Mouse (Mus musculus) layer of hippocampus, adult 18-20 months (tissue): ENCODE measurements around the gene Ppard. TPM values are rescaled to one million over a fixed set of nuclear protein-coding genes. Genes with fewer than 3 reads are reported as not detected.

ENCODE experiments used
- DNase-seq, 2 experiments: peaks; one replicate each; pipeline ENCODE4 v3.0.0; 2022; ENCODE audit warnings: low spot score in 2 of 2
- total RNA-seq, 2 experiments: library from RNA; stranded (reverse); gene quantifications; 2 replicates each; pipeline ENCODE4 v1.2.3; 2021

Ppard gene
- total RNA-seq, 2 experiments from 2014 or later: 22.5 to 26.0 TPM

DNA sequence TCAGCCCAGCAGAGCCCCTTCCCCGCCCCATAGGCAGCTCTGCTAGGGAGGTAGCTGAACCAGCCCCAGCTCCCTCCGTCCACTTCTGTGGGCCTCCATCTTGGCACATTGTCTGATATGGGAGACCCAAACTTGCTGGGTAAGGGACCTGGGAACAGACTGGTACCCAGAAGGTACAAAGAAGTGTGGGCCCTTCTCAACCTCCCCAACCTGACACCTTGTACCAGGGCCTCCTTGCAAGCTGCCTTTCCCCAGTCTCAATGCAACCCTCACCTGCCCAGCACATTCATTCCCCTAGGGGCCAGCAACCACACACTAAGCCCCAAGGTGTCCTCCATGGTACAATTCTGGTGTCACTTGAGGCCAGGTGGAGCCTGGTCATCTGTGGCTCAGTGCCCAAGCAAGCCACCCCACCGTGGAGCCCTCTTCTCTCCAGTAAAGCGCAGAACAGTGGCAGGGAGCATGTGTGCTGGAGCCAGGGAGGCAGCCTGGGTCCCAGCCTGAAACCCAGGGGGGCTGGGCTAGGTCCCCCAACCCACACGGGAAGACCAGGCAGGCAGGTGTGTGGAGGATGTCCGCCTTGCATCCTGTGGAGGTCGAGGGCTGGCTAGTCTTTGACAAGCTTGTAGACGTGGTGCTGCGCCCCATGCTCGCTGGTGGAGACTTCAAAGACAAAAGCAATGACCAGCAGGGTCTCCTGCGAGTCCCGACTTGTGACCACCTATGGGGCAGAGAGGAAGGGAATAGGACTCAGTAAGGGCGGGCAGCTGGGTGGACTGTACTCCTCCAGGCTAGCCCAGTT, 99.8 kb downstream of the Ppard start:
- DNase-seq: no peak

- no peak for DNase-seq
Observed at GRCm38 (mm10) chr17:28332915-28333546, 100.5 kb downstream of the Ppard start.

- no peak for DNase-seq
Observed at GRCm38 (mm10) chr17:28335267-28335666, 102.8 kb downstream of the Ppard start.

DNA sequence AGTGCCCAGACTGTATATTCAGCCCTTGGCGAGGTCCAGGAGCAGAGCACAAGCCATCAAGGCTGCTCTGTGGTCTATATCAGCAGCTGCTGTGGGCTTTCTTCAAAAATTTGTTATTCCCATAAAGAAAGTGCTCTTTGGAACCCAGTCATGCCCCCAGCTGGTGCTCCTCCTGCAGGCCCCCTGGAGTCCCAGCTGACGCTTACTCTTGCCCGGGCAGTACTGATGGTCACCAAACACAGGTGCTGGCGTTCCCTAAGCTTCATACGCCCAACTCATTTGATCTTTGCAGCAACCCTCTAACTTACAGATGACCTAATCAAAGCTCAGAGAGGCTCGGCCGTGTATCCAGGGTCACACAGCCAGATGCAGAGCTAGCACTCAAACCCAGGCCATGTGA, 105.0 kb downstream of the Ppard start:
- DNase-seq: no peak

DNA sequence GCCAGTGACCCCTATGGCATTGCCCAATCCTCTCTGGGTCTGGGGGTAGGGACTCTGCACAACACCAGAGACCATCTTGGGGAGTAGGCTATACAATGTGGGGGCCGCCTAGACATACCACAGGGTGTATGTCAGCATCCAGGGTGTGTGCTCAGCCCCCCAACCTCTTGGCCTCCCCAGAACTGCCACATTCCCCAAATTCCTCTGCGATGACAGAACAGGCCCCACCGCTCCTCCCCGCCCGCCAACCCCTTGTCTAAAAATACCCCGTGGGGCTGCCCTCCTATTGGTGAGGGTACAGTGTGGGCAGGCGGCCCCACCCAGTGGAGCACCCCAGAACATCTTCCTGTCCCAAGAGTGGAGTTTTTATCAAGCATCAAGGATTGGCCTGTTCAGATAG, 108.1 kb downstream of the Ppard start:
- no peak for DNase-seq

DNA sequence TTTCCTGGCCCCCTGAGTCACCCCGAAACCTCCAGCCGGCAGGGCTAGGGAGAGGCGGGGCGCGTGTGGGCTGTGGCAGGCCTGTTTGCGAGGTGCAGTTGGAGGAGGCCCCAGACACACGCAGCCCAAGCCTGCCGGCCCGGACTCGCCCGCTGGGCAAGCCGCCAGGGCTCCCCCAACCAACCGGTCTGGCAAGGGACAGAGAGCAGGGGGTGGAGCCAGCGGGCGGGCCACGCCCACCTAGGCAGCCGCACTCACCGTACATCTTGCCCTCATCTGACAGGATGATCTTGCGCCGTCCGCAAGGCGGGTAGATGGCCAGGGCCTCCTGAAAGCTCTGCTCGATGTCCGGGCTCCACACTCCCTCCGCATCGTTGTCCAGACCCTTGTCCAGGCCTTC, 108.6 kb downstream of the Ppard start:
- DNase-seq: peak; percentile 39 to 64

DNA sequence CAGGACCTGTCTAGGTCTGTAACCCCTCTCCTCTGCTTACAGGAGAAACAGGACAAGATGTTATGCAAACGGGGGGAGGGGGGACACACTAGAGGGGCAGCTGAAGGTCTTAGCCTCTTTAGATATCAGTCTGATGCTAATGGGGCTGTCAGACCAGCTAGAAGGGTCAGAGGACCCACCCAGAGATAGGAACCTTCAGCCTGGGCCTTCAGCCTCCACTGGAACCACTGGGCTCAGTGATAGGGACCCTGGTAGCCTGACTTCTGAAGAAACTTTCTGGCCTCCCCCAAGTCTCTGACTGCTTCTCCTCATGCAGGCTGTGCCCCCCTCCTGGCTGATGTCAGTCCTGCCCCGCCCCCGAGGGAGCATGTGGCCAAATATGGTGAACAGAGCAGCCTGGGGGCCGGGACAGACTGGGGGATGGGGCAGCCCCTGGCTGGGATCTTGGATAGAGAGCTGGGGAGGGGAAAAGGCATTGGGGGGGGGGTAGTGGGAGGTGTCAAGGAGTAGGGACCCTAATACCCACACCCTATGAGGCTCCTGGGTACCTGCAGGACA, 111.6 kb downstream of the Ppard start:
- no peak for DNase-seq

GRCm38 (mm10) chr17:28344670-28345069, 112.2 kb downstream of the Ppard start:
- no peak for DNase-seq

- DNase-seq: no peak
Observed at GRCm38 (mm10) chr17:28345271-28345721, 112.8 kb downstream of the Ppard start.

DNA sequence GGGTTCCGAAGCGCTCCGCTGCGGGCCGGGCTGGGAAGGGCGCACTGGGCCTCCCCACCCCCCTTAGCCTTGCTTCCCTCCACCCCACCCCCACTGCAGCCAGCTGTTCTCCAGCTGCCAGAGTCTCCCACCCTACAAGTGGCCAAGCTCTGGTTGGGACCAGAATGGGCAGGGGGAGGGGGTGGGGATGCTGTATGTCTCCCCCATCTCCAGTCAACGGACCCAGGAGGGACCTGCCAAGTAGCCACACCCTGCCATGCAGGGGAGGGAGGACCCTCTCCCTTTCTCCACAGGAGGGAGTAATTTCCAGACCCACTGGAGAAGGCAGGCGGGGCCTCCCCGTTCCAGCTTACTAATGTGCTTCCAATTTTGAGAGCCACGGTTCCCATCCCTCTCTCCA, 113.4 kb downstream of the Ppard start:
- no peak for DNase-seq

DNA sequence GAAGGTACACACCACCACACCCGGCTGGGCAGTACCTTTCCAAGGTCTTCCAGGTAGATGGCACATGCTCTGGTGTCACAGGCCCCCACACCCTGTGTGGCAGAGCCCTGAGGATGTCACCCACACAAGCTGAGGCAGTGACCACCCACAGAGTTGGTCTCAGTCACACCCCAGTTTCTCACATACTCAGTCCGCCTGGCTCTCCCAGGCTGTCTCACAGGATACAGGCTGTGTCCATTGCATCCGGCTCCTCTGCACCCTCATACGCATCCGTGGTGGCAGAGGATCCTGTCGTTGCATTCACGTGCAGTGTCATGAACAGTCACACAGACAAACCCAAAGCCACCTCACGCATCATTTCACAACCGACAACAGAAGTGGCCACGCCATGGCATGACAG, 114.8 kb downstream of the Ppard start:
- no peak for DNase-seq

DNA sequence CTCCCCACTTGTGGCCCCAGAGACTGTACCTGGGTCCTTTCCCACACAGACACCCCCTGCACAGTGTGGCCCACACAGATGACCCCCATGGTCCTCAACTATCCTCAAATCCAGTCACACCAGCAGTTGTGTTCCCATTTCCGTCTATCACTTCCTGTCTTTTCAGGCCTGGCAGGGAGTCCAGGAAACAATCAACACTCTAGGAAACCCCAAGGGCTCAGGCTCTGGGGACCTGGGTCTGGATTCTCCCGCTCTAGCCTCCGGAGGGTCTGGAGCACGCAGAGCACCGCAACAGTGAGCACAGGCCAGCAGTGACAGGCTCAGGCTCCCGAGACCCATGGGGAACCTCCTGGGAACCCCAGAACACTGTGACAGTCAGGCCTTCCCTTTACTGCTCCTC, 115.7 kb downstream of the Ppard start:
- DNase-seq: no peak

DNA sequence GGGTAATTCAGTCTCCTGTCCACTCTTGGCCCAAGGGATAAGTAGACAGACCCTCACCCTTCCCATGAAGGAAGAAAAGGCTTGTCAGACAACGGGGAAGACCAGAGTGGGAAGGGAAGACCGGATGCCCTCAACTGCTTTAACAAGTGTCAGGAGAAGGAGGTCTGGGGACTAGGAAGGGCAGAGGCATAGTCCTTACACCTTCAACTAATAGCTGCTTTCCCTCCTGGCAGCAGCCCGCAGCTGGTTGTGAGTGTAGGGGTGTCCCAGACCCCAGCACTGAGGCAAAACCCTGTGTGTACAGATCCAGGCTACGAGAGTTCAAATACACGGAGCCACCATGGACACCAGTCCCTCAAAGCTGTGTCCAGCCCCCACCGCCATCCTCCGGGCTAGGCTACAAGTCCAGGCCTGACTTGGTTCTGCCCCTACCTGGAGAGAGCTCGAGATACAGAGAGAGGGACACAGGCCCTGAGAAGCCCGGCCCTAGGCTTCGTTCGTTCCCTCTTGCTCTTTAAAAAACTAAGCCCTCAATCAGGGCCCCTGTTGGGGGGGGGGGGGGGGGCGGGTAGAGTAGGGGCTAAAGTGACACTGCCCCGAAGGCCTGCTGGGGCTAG, 116.9 kb downstream of the Ppard start:
- no peak for DNase-seq

DNA sequence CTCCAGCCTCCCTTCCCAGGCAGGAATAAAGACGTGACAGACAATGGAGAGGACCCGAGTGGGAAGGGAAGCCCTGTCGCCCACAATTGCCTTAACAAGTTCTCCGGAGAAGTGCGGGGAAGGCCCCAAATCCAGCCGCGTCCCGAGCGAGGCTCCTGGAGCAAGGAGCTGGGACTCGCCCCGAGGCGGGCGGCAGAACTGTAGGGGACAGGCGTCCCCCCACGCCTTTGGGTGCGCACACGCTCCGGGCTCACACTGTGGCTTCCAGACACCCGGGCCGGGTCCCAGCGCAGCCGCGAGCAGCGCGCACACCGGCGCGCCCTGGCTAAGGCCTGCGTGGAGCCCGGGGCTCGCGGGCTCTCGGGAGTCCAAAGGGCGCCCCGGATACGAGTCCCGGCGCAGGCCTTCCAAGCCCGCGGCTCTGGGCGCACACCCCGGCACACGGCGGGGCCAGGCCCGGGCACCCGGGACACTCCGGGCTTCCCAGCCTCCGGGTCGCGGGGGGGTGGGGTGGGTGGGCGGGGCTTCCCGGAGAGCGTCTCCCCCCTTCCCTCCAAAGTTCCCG, 117.5 kb downstream of the Ppard start:
- no peak for DNase-seq

DNA sequence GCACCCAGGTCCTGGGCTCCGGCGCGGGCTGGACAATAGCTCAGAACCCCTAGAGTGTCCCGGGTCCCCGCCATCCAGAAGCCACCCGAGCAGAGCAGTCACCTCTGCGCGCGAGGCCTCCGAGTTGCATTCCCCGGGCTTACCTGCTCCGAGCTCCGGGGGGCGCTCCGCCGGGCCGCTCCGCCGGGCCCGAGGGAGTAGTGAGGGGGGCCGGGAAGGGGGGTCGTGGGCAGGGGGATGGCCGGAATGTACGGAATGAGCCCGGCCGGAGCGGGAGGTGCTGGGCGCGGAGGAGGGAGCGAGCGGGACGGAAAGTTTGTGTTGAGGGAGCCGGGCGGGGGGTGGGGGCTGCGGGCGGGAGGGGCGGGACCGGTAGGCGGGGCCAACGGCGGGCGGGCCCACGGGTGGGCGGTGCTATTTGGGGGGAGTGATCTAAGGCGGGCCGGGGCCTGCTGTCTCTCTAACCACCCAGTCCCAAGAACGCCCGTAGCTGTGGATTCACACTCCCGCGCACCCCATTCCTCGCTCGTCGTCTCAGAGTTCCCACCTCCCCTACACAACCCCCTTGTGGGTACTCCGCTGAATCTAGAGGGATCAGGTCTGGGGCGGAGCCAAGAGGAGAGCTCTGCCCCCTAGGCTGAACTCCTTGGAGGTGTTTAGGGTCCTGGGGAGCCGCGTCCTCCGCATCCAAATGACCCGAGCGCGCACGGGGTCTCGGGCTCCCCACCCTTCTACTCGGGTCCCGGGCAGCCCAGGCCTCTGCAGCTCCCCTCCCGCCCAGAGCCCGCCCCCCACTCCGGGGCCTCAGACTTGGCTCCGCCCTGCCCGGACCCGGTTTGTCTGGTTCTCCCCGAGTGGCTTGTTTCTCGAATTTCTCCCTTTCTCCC, 118.2 kb downstream of the Ppard start, which contains the start of gene Tead3:
Tead3 (minus strand) TSS at position 352 of the 887 bp plus-strand sequence.
- DNase-seq: peak in 1 of 2 experiments; percentile 30

Other genes starting within 250 kb of the Ppard start
- gene Tcp11, start 152.1 kb upstream of the Ppard start, total RNA-seq: 1 to 10 TPM in 1 of 2 experiments, under 1 TPM in 1; 0.68 to 1.6 TPM
- gene Scube3, start 90.6 kb upstream of the Ppard start, total RNA-seq: 1 to 10 TPM; 1.3 to 1.9 TPM
- 100 to 1,000 TPM; 107 to 109 TPM for gene Zfp523, start 55.6 kb upstream of the Ppard start, total RNA-seq
- gene Def6, start 24.9 kb upstream of the Ppard start, total RNA-seq: 1 to 10 TPM; 2.0 to 2.9 TPM
- gene Fance, start 80.8 kb downstream of the Ppard start, total RNA-seq: 10 to 100 TPM; 22.8 to 26.0 TPM
- gene Rpl10a, start 95.8 kb downstream of the Ppard start, total RNA-seq: 100 to 1,000 TPM; 356 to 365 TPM
- gene Tead3, start 118.1 kb downstream of the Ppard start, total RNA-seq: 1 to 10 TPM; 2.0 to 2.4 TPM
- not detected for gene Tulp1, start 132.5 kb downstream of the Ppard start, total RNA-seq